ENCODE assay signal across 22 mouse cellular contexts in the genomic region with DNA sequence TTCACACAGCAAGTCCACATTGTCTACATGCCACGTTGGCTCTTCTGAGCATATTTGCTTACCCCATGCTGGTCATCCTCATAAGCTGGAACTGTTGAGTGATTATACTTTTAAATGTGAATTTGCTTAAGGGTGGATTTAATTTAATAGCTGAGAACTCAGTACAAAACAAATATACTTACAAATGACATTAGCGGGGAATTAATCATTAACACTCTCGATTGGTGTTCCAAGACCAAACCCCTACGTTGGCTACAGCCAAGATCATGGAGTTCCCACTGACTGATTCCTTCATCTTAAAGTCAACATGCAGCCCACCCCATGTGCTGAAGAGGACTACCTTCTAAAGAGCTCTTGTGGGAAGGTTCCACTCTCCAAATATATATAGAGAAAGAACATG.
"Had no signal": no experiment of that assay in that cellular context is flagged by ENCODE, and none has a peak within 500 bp of the region (broad histone marks: within the 10 kb centered on the region; RNA-seq: fewer than 3 reads in every experiment).

No protein-coding gene starts in this region.

- H3K4me3 ChIP-seq: hindbrain, embryonic 15.5 days; left cerebral cortex, adult 2 months; liver, embryonic 12.5 days; liver, embryonic 15.5 days; lung, embryonic 15.5 days; megakaryocyte, embryonic 14.5 days; midbrain, embryonic 10.5 days; neural tube, embryonic 12.5 days; neural tube, embryonic 15.5 days had no signal

- DNase-seq: layer of hippocampus, postnatal 36 days; lung, adult 18-20 months; lung, postnatal 10 days; lung, postnatal 36 days; midbrain, embryonic 14.5 days; right cerebral cortex, adult 18-20 months; right cerebral cortex, postnatal 14 days; right cerebral cortex, postnatal 4 days; thymus, adult 2 months; thymus, postnatal 14 days; thymus, postnatal 4 days had no signal

- H3K4me2 ChIP-seq: hindbrain, embryonic 15.5 days; liver, embryonic 12.5 days; liver, embryonic 15.5 days; lung, embryonic 15.5 days; neural tube, embryonic 12.5 days; neural tube, embryonic 15.5 days had no signal

- H3K9me3 ChIP-seq: hindbrain, embryonic 15.5 days; liver, embryonic 12.5 days; liver, embryonic 15.5 days; lung, embryonic 15.5 days; midbrain, embryonic 10.5 days; neural tube, embryonic 12.5 days; neural tube, embryonic 15.5 days had no signal

- H3K9ac ChIP-seq: hindbrain, embryonic 15.5 days; liver, embryonic 12.5 days; liver, embryonic 15.5 days; lung, embryonic 15.5 days; neural tube, embryonic 12.5 days; neural tube, embryonic 15.5 days had no signal

- H3K27me3 ChIP-seq: hindbrain, embryonic 15.5 days; liver, embryonic 12.5 days; liver, embryonic 15.5 days; lung, embryonic 15.5 days; megakaryocyte, embryonic 14.5 days; neural tube, embryonic 12.5 days; neural tube, embryonic 15.5 days had no signal

- H3K4me1 ChIP-seq: hindbrain, embryonic 15.5 days; liver, embryonic 12.5 days; liver, embryonic 15.5 days; lung, embryonic 15.5 days; megakaryocyte, embryonic 14.5 days; midbrain, embryonic 10.5 days; neural tube, embryonic 12.5 days had no signal

- ATAC-seq: intestine, postnatal 0 days; liver, embryonic 12.5 days had no signal

- H3K27ac ChIP-seq: hindbrain, embryonic 15.5 days; left cerebral cortex, adult 2 months; liver, embryonic 12.5 days; liver, embryonic 15.5 days; lung, embryonic 15.5 days; midbrain, embryonic 10.5 days; neural tube, embryonic 12.5 days; neural tube, embryonic 15.5 days; stomach, postnatal 0 days had no signal

- H3K36me3 ChIP-seq: hindbrain, embryonic 15.5 days; liver, embryonic 12.5 days; liver, embryonic 15.5 days; lung, embryonic 15.5 days; midbrain, embryonic 10.5 days; neural tube, embryonic 12.5 days; neural tube, embryonic 15.5 days had no signal
